Mouse (Mus musculus): ENCODE results near the gene Hspb11. TPM values are rescaled to one million over a fixed set of nuclear protein-coding genes. Genes with fewer than 3 reads are reported as not detected.

The Hspb11 gene
- polyA plus RNA-seq, 1 experiment = 21.1 TPM

- Histone ChIP-seq H3K4me1 (ENCODE audit: control insufficient read depth, insufficient read depth, low read length) (peaks cover 16% of the 10 kb centered on the region), H3K27ac (ENCODE audit: insufficient read depth, low read depth, low read length) (no peak overlapping the region), H3K4me3 (ENCODE audit: insufficient read depth, low read length) (no peak overlapping the region)
- TF ChIP-seq CTCF (IDR thresholded peaks at IDR 0.05; ENCODE audit: low read depth, low read length) (no peak), POLR2A (IDR thresholded peaks at IDR 0.05; ENCODE audit: borderline replicate concordance, low read depth, low read length) (no peak)
These were observed 29.9 kb upstream of the Hspb11 start for GRCm38 (mm10) chr4:107223225-107224204.

DNA sequence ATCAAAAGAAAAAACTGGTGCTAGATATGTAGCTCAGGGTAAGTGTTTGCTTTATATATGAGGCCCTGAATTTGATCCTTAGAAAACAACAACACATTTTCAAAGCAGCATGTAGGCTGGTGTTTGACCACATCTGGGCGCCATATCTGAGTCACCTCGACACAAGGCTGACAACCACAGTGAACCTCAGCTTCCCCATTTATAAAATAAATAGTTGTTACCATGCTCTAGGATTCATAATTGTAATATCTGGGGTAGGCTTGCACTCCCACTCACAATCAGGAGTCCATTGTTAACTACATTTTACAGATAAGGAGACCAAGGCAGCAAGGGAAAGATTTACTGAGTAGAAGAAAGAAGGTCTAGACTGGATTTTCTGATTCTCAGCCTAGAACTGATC is 27.1 kb upstream of the Hspb11 start:
- no peak overlapping the region for H3K4me3 ChIP-seq (ENCODE audit: insufficient read depth, low read length)
- H3K27ac ChIP-seq (ENCODE audit: insufficient read depth, low read depth, low read length) = no peak overlapping the region
- H3K4me1 ChIP-seq (ENCODE audit: control insufficient read depth, insufficient read depth, low read length) = peaks cover 16% of the 10 kb centered on the region
- no peak for TF ChIP-seq POLR2A (IDR thresholded peaks at IDR 0.05; ENCODE audit: borderline replicate concordance, low read depth, low read length)
- TF ChIP-seq CTCF (IDR thresholded peaks at IDR 0.05; ENCODE audit: low read depth, low read length) = no peak

DNA sequence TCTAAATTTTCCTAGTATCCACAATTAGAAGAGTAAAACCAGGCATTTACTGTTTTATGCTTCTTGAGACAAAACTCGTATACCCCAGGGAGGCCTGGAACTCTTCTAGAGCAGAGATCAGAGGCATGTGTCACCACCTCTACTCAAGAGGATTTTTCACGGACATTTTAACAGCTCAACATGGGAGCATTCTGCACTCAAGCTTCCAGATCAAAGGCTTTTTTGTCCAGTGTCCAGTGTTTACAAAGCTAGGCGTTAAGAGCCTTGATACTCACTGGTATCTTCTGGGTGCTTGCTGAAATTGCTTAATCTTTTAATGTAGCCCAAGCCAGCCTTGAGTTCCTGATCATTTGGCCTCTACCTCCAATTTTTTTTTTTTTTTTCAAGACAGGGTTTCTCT is 21.2 kb upstream of the Hspb11 start:
- TF ChIP-seq POLR2A (IDR thresholded peaks at IDR 0.05; ENCODE audit: borderline replicate concordance, low read depth, low read length) (no peak), CTCF (IDR thresholded peaks at IDR 0.05; ENCODE audit: low read depth, low read length) (no peak)
- Histone ChIP-seq H3K4me1 (ENCODE audit: control insufficient read depth, insufficient read depth, low read length) (no peaks in the 10 kb centered on the region), H3K27ac (ENCODE audit: insufficient read depth, low read depth, low read length) (no peak overlapping the region), H3K4me3 (ENCODE audit: insufficient read depth, low read length) (no peak overlapping the region)

GRCm38 (mm10) chr4:107238253-107238652 is 15.1 kb upstream of the Hspb11 start:
- Histone ChIP-seq H3K4me1 (ENCODE audit: control insufficient read depth, insufficient read depth, low read length) (peaks cover 14% of the 10 kb centered on the region), H3K27ac (ENCODE audit: insufficient read depth, low read depth, low read length) (no peak overlapping the region), H3K4me3 (ENCODE audit: insufficient read depth, low read length) (no peak overlapping the region)
- no peak for TF ChIP-seq POLR2A (IDR thresholded peaks at IDR 0.05; ENCODE audit: borderline replicate concordance, low read depth, low read length)
- TF ChIP-seq CTCF (IDR thresholded peaks at IDR 0.05; ENCODE audit: low read depth, low read length) = no peak

DNA sequence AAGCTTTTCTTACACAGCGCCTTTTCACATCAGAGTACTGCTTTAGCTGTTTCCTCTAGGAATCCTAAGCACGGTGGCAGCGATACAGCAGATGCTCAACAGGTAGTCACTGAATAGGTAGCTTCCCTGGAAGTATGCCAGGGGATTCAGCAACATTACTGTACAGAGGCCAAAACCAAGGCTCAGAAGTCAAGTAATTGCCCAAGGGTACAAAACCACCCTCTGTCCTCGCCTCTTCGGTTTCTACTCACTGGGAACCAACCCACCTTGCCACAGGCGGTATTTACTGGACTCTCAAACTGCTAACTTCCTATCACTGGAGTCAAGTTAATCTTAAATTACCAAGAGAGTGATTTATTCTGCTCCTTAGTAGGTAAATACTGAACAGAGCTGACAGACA is 13.2 kb upstream of the Hspb11 start:
- TF ChIP-seq POLR2A (IDR thresholded peaks at IDR 0.05; ENCODE audit: borderline replicate concordance, low read depth, low read length) (no peak), CTCF (IDR thresholded peaks at IDR 0.05; ENCODE audit: low read depth, low read length) (no peak)
- Histone ChIP-seq H3K4me1 (ENCODE audit: control insufficient read depth, insufficient read depth, low read length) (peaks cover 14% of the 10 kb centered on the region), H3K27ac (ENCODE audit: insufficient read depth, low read depth, low read length) (no peak overlapping the region), H3K4me3 (ENCODE audit: insufficient read depth, low read length) (no peak overlapping the region)

- Histone ChIP-seq H3K27ac (ENCODE audit: insufficient read depth, low read depth, low read length) (no peak overlapping the region), H3K4me1 (ENCODE audit: control insufficient read depth, insufficient read depth, low read length) (peaks cover 4% of the 10 kb centered on the region; the same call in 1 of the 2 replicates), H3K4me3 (ENCODE audit: insufficient read depth, low read length) (no peak overlapping the region)
- TF ChIP-seq CTCF (IDR thresholded peaks at IDR 0.05; ENCODE audit: low read depth, low read length) (no peak), POLR2A (IDR thresholded peaks at IDR 0.05; ENCODE audit: borderline replicate concordance, low read depth, low read length) (no peak)
These were observed 9.7 kb upstream of the Hspb11 start for GRCm38 (mm10) chr4:107243365-107244333.

GRCm38 (mm10) chr4:107245368-107245767 is 8.0 kb upstream of the Hspb11 start:
- 0 out of 2 replicates have a peak, but pooled peaks cover 2% of the 10 kb centered on the region for H3K4me1 ChIP-seq (ENCODE audit: control insufficient read depth, insufficient read depth, low read length)
- no peak overlapping the region for H3K4me3 ChIP-seq (ENCODE audit: insufficient read depth, low read length)
- no peak for TF ChIP-seq POLR2A (IDR thresholded peaks at IDR 0.05; ENCODE audit: borderline replicate concordance, low read depth, low read length)
- no peak for TF ChIP-seq CTCF (IDR thresholded peaks at IDR 0.05; ENCODE audit: low read depth, low read length)
- H3K27ac ChIP-seq (ENCODE audit: insufficient read depth, low read depth, low read length) = no peak overlapping the region

- Histone ChIP-seq H3K4me1 (ENCODE audit: control insufficient read depth, insufficient read depth, low read length) (0 out of 2 replicates have a peak, but pooled peaks cover 2% of the 10 kb centered on the region), H3K4me3 (ENCODE audit: insufficient read depth, low read length) (no peak overlapping the region), H3K27ac (ENCODE audit: insufficient read depth, low read depth, low read length) (no peak overlapping the region)
- TF ChIP-seq CTCF (IDR thresholded peaks at IDR 0.05; ENCODE audit: low read depth, low read length) = no peak
These were observed 7.4 kb upstream of the Hspb11 start for GRCm38 (mm10) chr4:107246040-107246439.

DNA sequence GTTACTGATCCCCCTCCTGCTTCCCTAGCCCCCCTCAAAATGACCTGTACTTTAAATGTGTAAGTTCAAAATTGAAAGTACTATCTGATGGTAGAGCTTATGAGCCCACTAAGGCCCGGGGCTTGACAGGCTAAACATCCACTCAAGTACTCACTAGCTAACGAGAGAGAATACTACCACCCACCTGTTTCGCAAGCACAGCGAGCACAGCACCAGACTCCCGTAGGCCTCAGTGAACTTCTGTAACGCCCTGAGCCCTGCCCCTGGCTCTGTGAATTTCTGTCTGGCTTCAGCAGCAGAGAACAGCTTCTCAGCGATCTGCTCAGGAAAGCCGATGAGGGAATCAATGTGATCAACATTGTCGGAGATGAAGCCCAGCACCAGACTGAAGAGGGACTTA is 6.3 kb upstream of the Hspb11 start:
- no peak overlapping the region for H3K27ac ChIP-seq (ENCODE audit: insufficient read depth, low read depth, low read length)
- TF ChIP-seq POLR2A (IDR thresholded peaks at IDR 0.05; ENCODE audit: borderline replicate concordance, low read depth, low read length) = no peak
- no peak for TF ChIP-seq CTCF (IDR thresholded peaks at IDR 0.05; ENCODE audit: low read depth, low read length)
- 0 out of 2 replicates have a peak, but pooled peaks cover 5% of the 10 kb centered on the region for H3K4me1 ChIP-seq (ENCODE audit: control insufficient read depth, insufficient read depth, low read length)
- H3K4me3 ChIP-seq (ENCODE audit: insufficient read depth, low read length) = no peak overlapping the region

Data from bone marrow macrophage, adult 2 months (primary cell).